Mouse (Mus musculus) thymus, adult 2 months (tissue): ENCODE data around the gene Ttc9b.

Source experiments
- CTCF ChIP-seq: fragments of 200-500 bp; IDR thresholded peaks from 2 replicates; pipeline ENCODE4 v1.5.1; 2012; ENCODE audit warnings: mild to moderate bottlenecking, control low read depth, low read length, moderate library complexity, borderline replicate concordance; ENCODE audit not compliant: control insufficient read depth, poor library complexity, insufficient read depth; ENCODE audit errors: extremely low read depth
- POLR2A ChIP-seq: fragments of 200-500 bp; IDR thresholded peaks from 2 replicates; pipeline ENCODE4 v1.6.1; 2012; ENCODE audit warnings: mild to moderate bottlenecking, low read length, control low read depth, moderate library complexity; ENCODE audit not compliant: control insufficient read depth, poor library complexity, insufficient read depth; ENCODE audit errors: extremely low read depth

- TF ChIP-seq POLR2A = no peak
- no peak for TF ChIP-seq CTCF
Observed at GRCm38 (mm10) chr7:27673064-27673574, 19.4 kb downstream of the Ttc9b start.
